Mouse (Mus musculus) CD4-positive helper T cell, adult 2 months (primary cell): ENCODE data around the gene Snorc.

Experiments
- DNase-seq: peaks from one replicate; pipeline ENCODE4 v3.0.0-alpha.2; 2012; ENCODE audit warnings: low read depth, missing footprints, low spot score

The Snorc gene

GRCm38 (mm10) chr1:87510166-87510691, 40.2 kb downstream of the Snorc start:
- peak; percentile 25 for DNase-seq

GRCm38 (mm10) chr1:87510845-87511244, 40.8 kb downstream of the Snorc start:
- no peak for DNase-seq

- DNase-seq: no peak
Observed at GRCm38 (mm10) chr1:87520467-87520866, 50.4 kb downstream of the Snorc start.

GRCm38 (mm10) chr1:87521523-87521922, 51.5 kb downstream of the Snorc start:
- no peak for DNase-seq

GRCm38 (mm10) chr1:87525041-87525440, 55.0 kb downstream of the Snorc start:
- DNase-seq: no peak
